Mouse (Mus musculus): ENCODE results near the gene Tlk2. TPM values are rescaled to one million over a fixed set of nuclear protein-coding genes. Genes with fewer than 3 reads are reported as not detected.

The Tlk2 gene
- total RNA-seq, 1 experiment from 2014 or later = 106 TPM

DNA sequence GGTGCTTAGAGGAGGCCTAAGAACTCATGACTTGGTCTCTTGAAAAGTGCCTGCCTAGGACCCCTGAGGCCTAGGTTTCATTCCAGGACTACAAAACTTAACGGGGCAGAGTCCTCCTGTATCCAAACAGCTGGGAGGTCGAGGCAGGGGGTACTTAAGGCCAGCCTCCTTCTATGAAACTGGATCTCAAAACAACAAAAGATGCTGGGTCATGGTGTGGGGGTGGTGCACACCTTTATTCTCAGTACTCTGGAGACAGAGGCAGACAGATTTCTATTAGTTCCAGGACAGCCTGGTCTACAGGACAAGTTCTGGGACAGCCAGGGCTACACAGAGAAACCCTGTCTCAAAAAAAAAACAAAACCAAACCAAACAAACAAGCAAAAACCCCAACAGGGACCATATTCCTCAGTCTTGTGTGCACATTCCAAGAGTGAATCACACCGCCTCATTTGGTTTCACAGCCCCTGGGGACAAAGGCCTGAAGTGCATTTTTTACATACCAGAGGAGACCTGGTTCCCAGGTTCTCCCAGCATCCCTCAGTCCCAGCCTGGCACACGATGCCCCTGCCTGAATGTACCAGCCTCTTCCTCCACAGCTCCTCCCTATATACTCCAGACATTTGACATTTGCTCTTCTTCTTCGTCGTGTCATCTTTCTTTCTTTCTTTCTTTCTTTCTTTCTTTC, 18.8 kb upstream of the Tlk2 start:
- no peak for ATAC-seq (replicated peaks; ENCODE audit: low read depth, poor library complexity, severe bottlenecking)

DNA sequence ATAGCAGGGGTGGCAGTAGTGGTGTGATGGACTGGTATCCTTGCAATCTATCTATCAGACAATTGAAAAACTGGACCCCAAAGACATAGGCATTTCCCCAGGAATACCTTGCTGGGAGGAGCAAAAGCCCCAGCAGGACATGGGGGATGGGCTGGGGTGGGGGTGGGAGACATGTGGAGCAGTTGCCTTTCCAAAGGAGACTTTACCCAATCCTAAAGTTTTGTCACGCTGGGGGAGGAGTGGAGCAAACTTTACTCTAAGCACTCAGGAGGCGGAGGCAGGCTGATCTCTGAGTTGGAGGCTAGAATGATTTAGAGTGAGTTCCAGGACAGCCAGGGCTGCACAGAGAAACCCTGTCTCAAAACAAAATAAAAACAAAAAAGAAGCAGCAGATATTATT, 17.2 kb upstream of the Tlk2 start:
- ATAC-seq (replicated peaks; ENCODE audit: low read depth, poor library complexity, severe bottlenecking) = no peak

DNA sequence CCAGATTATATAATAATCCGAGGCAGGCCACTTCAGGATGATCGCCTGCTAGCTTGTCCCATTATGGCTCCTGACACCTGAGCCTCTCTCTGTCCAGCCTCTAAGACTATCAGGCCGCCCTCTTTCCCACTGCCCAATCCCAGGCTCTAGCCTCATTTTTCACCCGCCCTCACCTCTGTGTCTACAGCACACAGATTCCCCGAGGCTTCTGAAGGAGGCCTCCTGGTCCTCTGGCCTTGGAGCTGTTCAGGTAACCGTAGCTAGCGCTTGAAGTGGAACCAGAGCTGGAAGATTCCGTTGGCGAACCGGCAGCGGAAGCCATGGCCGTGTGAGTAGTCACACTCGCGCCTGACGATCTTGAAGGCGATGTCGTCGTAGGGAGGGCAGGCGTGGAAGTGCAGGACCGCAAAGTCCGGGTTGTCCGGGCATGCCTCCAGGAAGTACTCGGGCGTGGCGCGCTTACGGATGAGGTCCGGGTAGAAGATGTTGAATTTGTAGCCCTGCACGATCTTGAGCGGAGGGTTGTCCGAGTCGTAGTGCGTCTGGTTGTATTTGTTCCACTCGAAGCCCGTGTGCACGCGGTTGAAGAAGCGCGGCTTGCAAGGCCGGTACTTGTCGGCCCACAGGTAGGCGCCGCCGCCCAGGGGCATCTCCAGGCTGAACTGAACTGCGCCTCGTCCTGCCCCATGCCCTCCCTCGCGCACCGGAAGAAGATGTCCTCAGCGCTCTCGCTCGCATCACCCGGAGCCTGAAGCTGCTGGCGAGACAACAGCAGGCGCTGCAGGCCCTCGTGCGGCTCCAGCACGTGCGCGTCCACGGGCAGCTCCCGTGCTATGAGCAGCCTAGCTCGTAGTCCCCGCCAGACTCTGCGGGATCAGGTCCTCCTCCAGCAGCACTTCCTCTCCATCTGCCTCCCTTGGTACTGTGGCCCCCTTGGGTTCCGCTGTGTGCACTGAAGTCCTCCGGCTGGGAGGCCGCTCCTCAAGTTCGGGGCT, 13.8 kb upstream of the Tlk2 start:
- no peak for ATAC-seq (replicated peaks; ENCODE audit: low read depth, poor library complexity, severe bottlenecking)

GRCm38 (mm10) chr11:105166780-105167179, 11.8 kb upstream of the Tlk2 start:
- ATAC-seq (replicated peaks; ENCODE audit: low read depth, poor library complexity, severe bottlenecking) = no peak

DNA sequence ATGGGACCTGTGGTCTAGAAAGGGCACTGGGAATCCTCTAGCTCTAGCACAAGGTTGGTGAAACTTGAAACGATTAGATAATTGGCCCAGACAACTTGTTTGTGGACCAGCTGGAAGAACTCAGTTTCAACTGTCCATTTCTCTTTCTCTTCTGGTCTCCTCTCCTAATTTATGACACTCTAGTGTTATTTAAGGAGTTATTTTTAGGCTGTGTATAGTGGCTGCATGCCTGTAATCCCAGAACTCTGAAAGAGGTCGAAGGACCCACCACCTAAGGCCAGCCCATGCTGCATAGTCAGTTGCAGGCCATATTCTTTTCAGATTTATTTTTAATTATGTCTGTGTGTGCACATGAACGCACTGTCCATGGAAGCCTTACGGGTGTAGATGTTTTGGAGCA, 916 bp downstream of the Tlk2 start:
- ATAC-seq (replicated peaks; ENCODE audit: low read depth, poor library complexity, severe bottlenecking) = no peak

GRCm38 (mm10) chr11:105180471-105181091, 2.0 kb downstream of the Tlk2 start:
- peak; percentile 31 for ATAC-seq (replicated peaks; ENCODE audit: low read depth, poor library complexity, severe bottlenecking)

DNA sequence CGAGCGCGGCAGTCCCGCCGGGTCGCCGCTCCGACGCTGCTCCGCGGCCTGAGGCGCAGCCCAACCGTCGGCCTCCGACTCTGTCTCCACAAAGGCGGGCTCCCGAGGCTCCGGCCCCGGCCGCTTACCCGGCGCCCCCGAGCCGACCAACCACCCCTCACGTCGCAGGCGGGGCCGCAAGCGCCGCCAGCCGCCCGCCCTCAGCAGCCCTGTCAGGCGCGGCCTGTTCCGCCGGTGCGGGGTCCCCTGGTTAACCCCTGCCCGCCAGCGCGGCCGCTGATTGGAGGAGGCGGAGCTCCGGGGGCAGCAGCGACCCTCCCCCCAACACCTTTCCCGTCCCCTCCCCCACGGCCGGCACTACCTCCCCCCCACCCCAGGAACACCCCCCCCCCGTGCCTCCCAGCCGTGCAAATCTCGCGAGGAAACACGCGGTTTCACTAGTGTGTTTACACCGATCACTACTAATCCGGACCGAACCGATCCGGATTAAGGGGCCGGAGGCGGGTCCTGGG, 2.6 kb downstream of the Tlk2 start:
- ATAC-seq (replicated peaks; ENCODE audit: low read depth, poor library complexity, severe bottlenecking) = peak; percentile 85

DNA sequence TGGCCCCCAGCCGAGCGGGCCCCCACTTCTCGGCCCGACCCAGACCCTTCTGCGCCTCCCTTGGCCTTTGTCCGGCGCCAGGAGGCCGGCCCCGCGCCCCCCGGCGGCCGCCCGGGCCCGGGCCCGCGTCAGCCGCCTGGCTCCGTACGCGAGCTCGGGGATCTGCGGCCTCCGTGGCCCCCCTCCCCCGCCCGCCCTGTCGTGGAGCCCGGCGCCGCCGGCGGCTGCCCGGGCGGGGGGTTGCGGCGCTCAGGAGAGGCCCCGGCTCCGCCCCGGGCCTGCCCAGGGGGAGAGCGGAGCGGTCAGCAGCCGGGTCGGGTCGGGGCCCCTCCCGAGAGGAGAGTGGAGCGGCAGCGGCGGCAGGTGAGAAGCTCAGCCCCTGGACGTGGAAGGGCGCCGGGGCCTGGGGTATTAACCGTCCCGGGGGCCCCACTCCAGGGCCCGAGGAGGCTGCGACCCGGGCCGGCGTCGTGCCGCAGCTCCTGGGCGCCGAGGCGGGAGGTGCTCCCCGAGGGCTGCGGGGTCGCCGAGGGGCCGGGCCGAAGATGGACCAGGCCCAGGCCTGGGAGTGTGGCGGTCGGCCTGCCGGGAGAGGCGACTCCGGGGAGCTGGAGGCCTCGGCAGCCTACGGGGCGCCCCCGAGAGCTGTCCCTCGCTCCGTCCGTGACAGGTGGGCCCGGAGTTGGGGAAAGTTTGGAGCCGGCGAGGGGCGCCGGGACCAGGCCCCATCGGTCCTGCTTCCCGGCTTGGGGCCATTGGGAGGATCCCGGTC, 3.3 kb downstream of the Tlk2 start:
- no peak for ATAC-seq (replicated peaks; ENCODE audit: low read depth, poor library complexity, severe bottlenecking)

GRCm38 (mm10) chr11:105182461-105182855, 3.9 kb downstream of the Tlk2 start:
- ATAC-seq (replicated peaks; ENCODE audit: low read depth, poor library complexity, severe bottlenecking) = no peak

GRCm38 (mm10) chr11:105184678-105185077, 6.1 kb downstream of the Tlk2 start:
- no peak for ATAC-seq (replicated peaks; ENCODE audit: low read depth, poor library complexity, severe bottlenecking)

GRCm38 (mm10) chr11:105192186-105192585, 13.6 kb downstream of the Tlk2 start:
- no peak for ATAC-seq (replicated peaks; ENCODE audit: low read depth, poor library complexity, severe bottlenecking)

DNA sequence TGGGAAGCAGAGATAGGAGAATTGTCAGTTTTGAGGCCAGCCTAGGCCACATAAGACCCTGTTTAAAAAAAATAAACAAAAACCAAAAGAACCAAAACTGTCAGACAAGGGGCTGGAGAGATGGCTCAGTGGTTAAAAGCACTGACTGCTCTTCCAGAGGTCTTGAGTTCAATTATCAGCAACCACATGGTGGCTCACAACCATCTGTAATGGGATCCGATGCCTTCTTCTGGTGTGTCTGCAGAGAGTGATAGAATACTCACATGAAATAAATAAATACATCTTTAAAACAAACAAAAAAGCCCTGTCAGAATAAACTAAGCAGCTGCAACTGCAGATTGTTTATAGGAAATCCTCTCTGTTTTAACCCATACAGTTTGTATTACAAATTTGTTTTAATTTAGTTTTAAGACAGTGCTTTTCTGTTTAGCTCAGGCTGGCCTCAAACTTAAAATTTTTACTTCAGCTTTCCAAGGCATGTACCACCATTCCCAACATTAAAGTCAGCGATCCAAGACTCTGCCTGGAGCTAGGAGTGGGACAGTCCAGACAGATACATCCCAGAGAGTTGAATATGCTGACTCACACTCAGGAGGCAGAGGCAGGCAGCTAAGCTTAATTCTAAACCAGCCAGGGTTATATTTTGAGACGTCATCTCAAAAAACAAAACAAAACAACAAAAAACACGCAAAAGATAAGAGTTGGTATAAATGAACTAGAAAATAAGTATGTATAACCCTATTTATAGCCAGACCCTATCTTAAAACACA, 18.5 kb downstream of the Tlk2 start:
- ATAC-seq (replicated peaks; ENCODE audit: low read depth, poor library complexity, severe bottlenecking) = no peak

DNA sequence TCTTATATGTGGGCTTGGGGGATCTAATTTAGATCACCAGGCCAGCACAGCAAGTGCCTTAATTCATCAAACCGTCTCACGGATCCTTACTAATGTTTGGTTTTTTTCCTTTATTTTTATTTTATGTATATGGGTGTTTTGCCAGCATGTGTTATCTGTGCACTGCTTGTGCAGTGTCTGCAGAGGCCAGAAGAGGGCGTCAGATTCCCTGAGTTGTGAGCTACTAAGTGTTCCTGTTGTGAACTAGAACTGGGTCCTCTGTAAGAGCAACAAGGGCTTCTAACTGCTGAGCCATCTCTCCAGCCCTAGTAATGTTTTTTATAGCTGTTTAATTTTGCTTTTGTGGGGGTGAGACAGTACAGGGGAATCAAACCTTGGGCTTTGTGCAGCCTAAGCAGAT, 23.8 kb downstream of the Tlk2 start:
- peak; percentile 52; the same call in 1 of the 2 replicates for ATAC-seq (replicated peaks; ENCODE audit: low read depth, poor library complexity, severe bottlenecking)

DNA sequence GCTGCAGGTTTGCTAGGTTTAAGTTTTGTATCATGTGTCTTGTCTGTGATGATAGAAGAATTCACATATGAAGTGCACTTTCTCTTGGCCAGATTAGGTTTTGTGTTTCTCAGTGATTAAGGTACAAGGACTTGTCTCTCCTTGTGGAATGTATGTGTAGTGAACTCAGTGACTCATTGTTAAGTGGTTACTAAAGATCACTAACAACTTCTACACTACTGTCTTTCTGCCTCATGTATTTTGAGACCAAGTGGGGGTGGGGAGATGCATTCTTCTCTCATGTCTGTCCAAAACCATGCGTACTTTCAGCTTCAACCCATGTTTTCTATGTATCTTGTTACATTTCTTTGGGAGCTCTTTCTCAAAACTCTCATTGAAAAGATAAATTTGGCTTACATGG, 31.4 kb downstream of the Tlk2 start:
- ATAC-seq (replicated peaks; ENCODE audit: low read depth, poor library complexity, severe bottlenecking) = no peak

GRCm38 (mm10) chr11:105214257-105214656, 35.6 kb downstream of the Tlk2 start:
- ATAC-seq (replicated peaks; ENCODE audit: low read depth, poor library complexity, severe bottlenecking) = no peak

DNA sequence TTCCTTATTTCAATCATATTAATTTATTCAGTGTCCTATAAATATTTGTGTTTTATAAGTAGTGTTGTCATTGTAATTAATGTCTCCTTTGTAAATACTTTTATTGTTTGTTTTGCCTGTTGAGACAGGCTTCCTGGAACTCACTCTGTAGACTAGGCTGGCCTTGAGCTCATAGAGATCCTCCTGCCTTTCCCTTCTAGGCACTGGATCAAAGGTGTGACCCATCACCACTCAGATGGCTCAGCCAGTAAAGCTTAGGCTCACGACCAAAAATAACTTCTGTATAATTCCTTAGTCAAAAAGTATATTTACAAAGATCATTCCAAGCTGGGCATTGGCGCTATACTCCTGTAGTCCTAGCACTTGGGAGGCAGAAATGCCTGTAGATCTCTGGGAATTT, 39.2 kb downstream of the Tlk2 start:
- ATAC-seq (replicated peaks; ENCODE audit: low read depth, poor library complexity, severe bottlenecking) = no peak

DNA sequence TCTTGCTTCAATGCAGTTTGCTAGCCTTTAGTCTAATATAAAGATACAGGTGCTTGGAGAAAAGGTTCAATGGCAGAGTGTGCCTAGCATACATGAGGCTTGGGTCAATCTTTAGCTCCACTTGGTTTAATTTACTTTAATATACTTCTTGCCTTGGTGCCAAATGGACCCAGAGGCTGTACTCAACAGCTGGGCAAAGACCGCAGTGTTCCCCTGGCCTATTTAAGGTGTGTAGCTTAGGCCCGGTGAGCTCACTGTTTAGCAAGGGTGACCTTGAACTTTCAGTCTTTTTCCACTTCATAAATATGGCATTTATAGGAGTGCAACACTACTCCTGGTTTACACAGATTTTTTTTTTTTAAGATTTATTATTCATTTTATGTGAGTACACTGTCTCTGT, 55.9 kb downstream of the Tlk2 start:
- ATAC-seq (replicated peaks; ENCODE audit: low read depth, poor library complexity, severe bottlenecking) = no peak

DNA sequence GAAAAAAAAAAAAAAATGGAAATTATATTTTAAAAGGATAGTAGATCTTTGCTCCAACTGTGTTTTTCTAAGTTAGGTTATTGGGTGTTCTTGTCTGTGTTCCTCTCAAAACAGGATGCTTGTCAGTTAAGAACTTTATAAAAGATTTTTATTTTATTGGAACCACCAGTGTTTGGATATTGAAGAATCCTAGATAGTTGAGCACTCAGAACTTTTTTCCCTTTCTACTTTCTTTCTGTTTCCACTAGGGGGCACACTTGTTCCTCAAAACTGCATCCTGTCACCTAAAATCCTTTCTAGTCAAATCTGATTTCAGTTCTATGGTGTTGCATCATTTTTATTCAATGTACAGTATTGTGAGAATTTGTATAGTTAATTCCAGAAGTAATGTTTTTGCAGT, 62.4 kb downstream of the Tlk2 start:
- ATAC-seq (replicated peaks; ENCODE audit: low read depth, poor library complexity, severe bottlenecking) = no peak

- no peak for ATAC-seq (replicated peaks; ENCODE audit: low read depth, poor library complexity, severe bottlenecking)
Observed at GRCm38 (mm10) chr11:105246369-105246768, 67.8 kb downstream of the Tlk2 start.
